Mouse (Mus musculus): Measurements from ENCODE around the gene Plcb3. TPM values are rescaled to one million over a fixed set of nuclear protein-coding genes. Genes with fewer than 3 reads are reported as not detected.
A peak's percentile ranks its signal among the peaks of the same experiment; 100 is the strongest.

Gene Plcb3
- total RNA-seq, 2 experiments from 2014 or later, result 9.7 to 12.5 TPM

DNA sequence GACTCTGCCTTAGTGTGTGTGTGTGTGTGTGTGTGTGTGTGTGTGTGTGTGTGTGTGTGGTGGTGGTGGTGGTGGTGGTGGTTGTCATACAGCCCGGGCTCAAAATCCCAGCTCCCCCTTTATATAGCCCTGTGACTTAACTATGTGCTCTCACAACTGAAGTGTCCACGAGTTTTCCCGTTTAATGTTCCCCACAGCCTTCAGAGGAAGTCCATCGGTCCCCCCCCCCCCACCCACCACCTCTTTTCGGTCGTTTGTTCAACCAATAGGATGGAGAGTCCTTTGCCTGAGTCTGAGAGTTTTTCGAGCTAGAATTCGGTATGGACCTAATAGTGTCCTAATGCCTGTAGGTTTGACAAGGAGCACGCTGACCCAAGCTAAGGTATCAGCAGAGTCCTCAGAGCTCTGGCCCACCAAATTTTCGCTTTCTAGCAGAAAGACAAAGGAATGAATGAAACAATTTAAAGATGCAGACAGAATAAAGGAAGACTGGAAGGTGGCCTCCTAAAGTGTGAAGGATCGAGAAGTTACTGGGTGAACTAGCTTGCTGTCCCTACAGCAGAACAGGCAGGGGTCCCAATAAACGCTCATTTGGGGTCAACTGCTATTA lies 2.6 kb downstream of the Plcb3 start:
- intact Hi-C loops (cut with DNase I), result loop anchor here (2.0 kb wide), 1 partner anchor 23 kb away; no protein-coding TSS in a partner anchor
- no peak for DNase-seq (ENCODE audit: low spot score in 2 of 2)

DNA sequence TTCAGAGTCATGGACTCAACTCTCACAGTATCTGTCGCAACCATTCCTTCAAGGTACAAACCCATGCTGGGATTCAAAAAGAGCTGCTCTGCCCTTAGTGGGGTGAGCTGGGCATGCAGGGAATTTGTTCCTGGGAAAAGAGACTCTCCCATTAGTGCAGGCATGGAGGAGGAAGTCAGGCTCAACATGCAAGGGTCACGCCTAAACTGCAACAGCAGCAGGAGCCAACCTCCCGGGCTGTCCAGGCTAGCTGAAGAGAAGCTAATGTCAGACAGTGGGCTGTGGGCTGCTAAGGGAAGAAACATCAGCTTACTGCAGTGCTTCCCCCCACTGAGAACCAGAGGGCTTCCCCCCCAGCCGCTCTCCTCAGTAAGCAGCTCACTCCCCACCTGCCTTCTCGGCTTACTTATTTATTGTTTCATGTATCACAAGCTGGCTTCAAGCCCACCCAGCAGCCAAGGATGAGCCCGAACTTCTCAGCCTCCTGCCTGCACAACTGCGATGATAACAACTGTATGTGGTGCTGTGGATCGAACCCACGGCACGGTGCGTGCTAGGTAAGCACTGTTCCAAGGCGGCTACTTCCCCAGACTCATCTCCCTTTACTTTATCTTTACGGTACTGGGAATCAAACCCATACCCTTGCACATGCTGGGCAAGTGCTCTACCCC lies 3.9 kb downstream of the Plcb3 start:
- DNase-seq (ENCODE audit: low spot score in 2 of 2), result no peak
- intact Hi-C loops (cut with DNase I), result loop anchor here (2.0 kb wide), 1 partner anchor 22 kb away; no protein-coding TSS in a partner anchor

- intact Hi-C loops (cut with DNase I), result loop anchor here (2.0 kb wide), 1 partner anchor 21 kb away; no protein-coding TSS in a partner anchor
- no peak for DNase-seq (ENCODE audit: low spot score in 2 of 2)
Measured at GRCm38 (mm10) chr19:6971644-6972043, 4.6 kb downstream of the Plcb3 start.

GRCm38 (mm10) chr19:6970460-6971085 lies 5.7 kb downstream of the Plcb3 start:
- DNase-seq (ENCODE audit: low spot score in 2 of 2), result no peak
- intact Hi-C loops (cut with DNase I), result no loop called here

- intact Hi-C loops (cut with DNase I), result no loop called here
- DNase-seq (ENCODE audit: low spot score in 2 of 2), result peak in 1 of 2 experiments; percentile 30
Measured at GRCm38 (mm10) chr19:6969665-6970381, 6.4 kb downstream of the Plcb3 start.

DNA sequence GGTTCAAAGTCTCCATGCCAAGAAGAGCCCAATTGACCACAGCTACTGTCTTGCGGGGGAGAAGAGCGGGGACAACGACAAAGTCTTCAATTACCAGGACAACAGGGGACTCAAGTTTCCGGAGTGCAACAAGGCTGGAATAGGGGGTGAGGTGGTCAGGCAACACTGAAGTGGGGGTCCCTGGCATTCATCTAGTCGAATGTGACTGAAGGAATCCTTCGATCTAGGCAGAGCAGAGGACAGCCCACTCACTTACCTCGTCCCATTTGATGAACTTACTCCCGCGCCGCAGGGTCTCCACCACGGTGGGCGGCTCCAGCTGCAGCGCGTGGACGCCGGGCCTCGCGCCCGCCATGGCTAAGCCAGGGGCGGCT lies 7.0 kb downstream of the Plcb3 start:
- intact Hi-C loops (cut with DNase I), result no loop called here
- no peak for DNase-seq (ENCODE audit: low spot score in 2 of 2)

DNA sequence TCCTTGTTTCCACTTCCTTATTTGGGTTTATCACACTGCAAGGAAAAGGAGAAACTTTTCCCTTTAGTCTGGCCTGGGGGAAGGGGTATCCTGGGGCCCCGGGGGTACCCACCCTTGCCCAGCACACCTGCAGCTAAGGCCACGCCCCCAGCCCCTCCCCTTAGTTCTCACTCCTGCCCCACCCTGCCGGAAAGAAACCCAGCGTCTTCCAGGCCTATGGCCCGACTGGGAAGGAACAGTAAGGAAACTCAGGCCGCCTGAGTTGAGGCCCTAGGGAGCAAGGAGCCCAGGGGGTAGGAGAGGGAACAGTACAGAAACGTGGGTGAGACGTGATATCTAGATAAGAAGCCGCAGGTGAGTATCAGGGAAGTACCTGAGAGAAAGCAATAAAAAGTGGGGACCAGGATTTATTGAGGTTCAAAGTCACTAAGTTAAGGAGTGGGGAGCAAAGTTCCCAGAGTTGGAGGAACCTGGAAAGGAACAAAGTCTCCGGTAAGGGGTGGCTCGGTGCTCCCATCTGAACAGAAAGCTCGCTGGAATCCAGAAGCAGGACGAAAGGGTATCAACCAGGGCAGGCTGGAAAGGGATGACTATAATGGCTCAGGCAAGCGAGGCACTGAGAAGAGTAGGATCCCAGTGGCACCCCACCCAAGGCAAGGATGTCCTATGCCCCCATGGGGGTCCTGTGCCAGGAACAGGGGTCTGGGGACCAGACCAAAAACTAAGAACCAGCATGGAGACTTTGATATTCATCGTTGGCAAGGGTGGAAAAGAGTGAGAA lies 7.6 kb downstream of the Plcb3 start:
- intact Hi-C loops (cut with DNase I), result no loop called here
- DNase-seq (ENCODE audit: low spot score in 2 of 2), result no peak

- no peak for DNase-seq (ENCODE audit: low spot score in 2 of 2)
- intact Hi-C loops (cut with DNase I), result no loop called here
Measured at GRCm38 (mm10) chr19:6956461-6956860, 19.8 kb downstream of the Plcb3 start.

- intact Hi-C loops (cut with DNase I), result no loop called here
- no peak for DNase-seq (ENCODE audit: low spot score in 2 of 2)
Measured at GRCm38 (mm10) chr19:6955424-6955823, 20.8 kb downstream of the Plcb3 start.

GRCm38 (mm10) chr19:6954046-6954445 lies 22.2 kb downstream of the Plcb3 start:
- intact Hi-C loops (cut with DNase I), result no loop called here
- DNase-seq (ENCODE audit: low spot score in 2 of 2), result no peak

DNA sequence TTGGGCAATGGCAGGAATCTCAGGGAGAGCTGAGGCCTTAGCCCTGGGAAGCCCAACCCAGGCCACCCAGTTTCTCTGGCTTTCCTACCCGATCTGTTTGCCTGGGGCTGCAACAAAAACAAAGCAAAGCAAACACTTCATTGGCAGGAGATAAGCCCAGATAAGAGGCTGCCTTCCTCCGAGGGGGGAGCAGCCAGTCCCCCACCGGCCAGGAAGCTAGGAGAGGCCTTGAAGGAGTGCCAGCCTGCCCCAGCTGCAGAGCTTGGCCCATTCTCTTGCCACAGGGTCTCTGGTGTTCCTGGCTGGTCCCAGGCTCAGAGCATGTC lies 23.6 kb downstream of the Plcb3 start:
- intact Hi-C loops (cut with DNase I), result no loop called here
- DNase-seq (ENCODE audit: low spot score in 2 of 2), result no peak

DNA sequence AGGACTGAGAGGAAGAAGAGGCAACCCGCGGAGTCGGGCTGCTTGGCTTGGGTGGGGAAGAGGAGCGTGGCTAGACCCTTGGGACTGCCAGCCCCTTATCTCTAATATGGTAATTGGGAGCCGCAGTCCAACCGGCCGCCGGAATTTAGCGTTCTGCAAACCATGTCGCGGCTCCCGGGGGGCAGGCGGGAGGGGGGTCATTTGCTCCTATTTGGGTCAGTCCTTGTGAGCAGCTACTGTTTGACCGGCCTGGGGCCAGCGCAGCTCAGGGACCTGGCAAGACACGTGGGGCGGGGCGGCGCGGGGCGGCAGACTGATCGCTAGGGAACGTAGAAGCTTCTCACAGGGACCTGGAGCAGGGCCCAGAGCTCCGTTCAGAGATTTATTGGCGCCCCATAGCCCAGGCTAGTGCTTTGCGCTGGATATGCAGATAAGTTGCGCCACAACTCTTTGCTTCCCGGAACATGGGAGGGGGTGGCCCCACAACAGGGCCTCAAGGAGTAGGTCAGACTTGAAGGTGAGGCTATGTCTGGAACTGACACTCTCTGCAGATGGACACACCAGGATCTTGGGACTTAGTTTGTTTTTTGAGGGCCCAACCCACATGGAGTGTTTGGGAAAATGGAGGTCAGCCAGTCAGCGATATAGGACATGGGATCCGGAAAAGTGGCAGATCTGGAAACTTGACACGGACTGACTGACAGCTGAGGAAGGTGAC lies 24.1 kb downstream of the Plcb3 start:
- intact Hi-C loops (cut with DNase I), result loop anchor here (2.0 kb wide), 1 partner anchor 21 kb away; no protein-coding TSS in a partner anchor
- DNase-seq (ENCODE audit: low spot score in 2 of 2), result peak; percentile 65 to 73

DNA sequence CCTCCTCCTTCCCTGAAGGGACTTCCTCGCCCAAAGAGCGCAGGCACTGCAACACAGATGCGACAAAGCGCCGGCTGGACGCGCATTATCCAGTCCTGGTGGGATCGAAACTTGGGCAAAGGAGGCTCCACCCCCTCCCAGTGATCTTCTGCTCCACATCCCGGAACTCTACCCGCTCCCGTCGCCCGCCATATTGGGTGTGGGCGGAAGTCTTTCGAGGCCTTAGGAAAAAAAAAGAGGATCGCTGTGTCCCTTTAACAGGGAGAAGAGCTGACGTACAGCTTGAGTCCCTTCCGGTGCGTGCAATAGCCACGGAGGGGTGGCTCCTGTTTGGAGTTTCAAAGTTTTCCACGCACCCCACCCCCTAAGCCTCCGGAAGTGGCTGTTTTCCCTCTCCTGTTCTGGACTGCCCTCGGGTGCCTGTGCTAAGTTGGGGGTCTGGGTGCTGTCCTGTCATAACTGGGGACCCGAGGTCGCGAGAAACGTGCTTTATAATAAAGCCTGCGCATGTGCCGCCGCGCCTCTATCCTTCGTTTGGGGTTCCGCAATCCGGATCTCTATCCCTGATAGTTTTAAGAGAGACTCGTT lies 24.8 kb downstream of the Plcb3 start:
- intact Hi-C loops (cut with DNase I), result loop anchor here (2.0 kb wide), 1 partner anchor 21 kb away; no protein-coding TSS in a partner anchor
- peak; percentile 92 to 94 for DNase-seq (ENCODE audit: low spot score in 2 of 2)

DNA sequence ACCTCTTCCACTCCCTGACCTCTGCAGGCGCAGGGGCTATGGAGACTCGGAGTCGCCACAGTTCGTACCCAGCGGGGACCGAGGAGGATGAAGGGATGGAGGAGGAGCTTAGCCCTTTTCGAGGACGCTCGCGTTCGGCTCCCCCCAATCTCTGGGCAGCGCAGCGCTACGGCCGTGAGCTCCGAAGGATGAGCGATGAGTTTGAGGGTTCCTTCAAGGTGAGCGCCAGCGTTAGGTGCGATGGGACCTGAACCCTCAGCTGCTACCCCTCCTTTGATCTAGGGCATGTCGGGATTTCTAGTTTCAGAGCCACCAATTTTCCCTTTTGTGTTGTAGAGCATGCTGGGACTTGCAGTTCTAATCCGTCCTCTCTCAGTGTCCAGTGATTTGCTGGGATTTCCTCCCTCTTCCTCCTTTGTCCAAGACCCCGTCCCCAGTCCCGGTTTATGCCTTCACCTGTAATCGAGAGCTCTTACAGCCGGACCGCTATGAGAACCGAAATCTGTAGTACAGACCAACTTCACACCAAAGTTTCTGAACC lies 25.6 kb downstream of the Plcb3 start:
- intact Hi-C loops (cut with DNase I), result loop anchor here (2.0 kb wide), 1 partner anchor 22 kb away; no protein-coding TSS in a partner anchor
- DNase-seq (ENCODE audit: low spot score in 2 of 2), result peak; percentile 58 to 74

DNA sequence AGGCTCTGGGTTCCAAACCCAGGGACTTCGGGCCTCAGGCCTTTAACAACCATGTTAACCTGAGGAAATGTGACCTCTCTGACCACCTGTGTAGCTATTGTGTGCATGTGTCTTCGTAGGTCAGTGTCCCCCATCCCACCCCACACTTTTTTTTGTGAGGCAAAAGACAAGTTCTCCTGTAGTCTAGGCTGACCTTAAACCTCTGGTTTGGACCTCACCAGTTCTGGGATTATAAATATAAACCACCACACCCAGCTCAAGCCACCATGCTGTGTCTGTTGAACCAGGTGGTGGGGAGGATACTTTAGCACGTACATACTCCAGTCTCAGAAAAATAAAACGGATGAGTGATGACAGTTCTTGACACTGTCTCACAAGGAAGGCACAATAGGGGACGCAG lies 26.3 kb downstream of the Plcb3 start:
- intact Hi-C loops (cut with DNase I), result loop anchor here (2.0 to 10.0 kb wide), 2 partner anchors 23 to 705 kb away; partner anchors contain the start of gene Atg2a
- no peak for DNase-seq (ENCODE audit: low spot score in 2 of 2)

GRCm38 (mm10) chr19:6949532-6949931 lies 26.7 kb downstream of the Plcb3 start:
- DNase-seq (ENCODE audit: low spot score in 2 of 2), result no peak
- intact Hi-C loops (cut with DNase I), result loop anchor here (10.0 kb wide), 1 partner anchor 705 kb away; the partner anchor contains the start of gene Atg2a

GRCm38 (mm10) chr19:6948186-6948585 lies 28.1 kb downstream of the Plcb3 start:
- no peak for DNase-seq (ENCODE audit: low spot score in 2 of 2)
- intact Hi-C loops (cut with DNase I), result loop anchor here (10.0 kb wide), 1 partner anchor 703 kb away; the partner anchor contains the start of gene Atg2a

- DNase-seq (ENCODE audit: low spot score in 2 of 2), result no peak
- intact Hi-C loops (cut with DNase I), result loop anchor here (10.0 kb wide), 1 partner anchor 703 kb away; the partner anchor contains the start of gene Atg2a
Measured at GRCm38 (mm10) chr19:6947742-6948141, 28.5 kb downstream of the Plcb3 start.

Measured in left cerebral cortex, postnatal 36 days (tissue).